Mouse (Mus musculus) E14TG2a.4 (cell line): ENCODE measurements around the gene Stxbp1.

Source experiments
- CTCF ChIP-seq: conservative IDR thresholded peaks from 2 replicates; pipeline ENCODE4 v1.5.1; 2014; ENCODE audit warnings: low read length
- NANOG ChIP-seq: IDR thresholded peaks from 2 replicates; pipeline ENCODE4 v1.6.1; 2014; ENCODE audit warnings: borderline replicate concordance, low read length, mixed read lengths
- POU5F1 ChIP-seq: IDR thresholded peaks from 2 replicates; pipeline ENCODE4 v1.6.1; 2014; ENCODE audit warnings: low read length, borderline replicate concordance

DNA sequence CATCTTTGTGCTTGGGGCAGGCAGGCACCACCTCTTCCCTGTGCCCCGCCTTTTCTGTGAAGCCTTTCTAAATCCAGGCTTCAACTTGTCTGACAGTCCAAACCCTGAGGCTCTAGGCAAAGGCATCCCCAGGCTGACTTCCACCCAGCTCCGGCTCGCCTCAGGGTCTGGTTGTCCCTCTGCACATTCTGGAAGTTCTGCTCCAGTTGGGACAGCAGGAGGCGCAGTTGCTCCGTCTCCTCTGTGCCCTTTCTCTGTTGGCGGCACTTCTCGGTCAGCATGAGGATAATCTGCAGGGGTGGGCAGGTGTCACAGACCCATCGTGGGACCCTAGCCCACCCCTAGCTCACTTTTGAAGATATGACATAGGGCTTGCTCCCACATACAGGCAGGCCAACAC is 67.9 kb downstream of the Stxbp1 start:
- TF ChIP-seq CTCF (peak; percentile 65), POU5F1 (no peak), NANOG (no peak)
